Mouse (Mus musculus): Measurements from ENCODE around the gene Sap30.
"Not testable (repeated sequence)": the region's sequence is repeated elsewhere in the genome, so short reads cannot be mapped to it uniquely, and the experiment has no call there.

Sap30 gene

DNA sequence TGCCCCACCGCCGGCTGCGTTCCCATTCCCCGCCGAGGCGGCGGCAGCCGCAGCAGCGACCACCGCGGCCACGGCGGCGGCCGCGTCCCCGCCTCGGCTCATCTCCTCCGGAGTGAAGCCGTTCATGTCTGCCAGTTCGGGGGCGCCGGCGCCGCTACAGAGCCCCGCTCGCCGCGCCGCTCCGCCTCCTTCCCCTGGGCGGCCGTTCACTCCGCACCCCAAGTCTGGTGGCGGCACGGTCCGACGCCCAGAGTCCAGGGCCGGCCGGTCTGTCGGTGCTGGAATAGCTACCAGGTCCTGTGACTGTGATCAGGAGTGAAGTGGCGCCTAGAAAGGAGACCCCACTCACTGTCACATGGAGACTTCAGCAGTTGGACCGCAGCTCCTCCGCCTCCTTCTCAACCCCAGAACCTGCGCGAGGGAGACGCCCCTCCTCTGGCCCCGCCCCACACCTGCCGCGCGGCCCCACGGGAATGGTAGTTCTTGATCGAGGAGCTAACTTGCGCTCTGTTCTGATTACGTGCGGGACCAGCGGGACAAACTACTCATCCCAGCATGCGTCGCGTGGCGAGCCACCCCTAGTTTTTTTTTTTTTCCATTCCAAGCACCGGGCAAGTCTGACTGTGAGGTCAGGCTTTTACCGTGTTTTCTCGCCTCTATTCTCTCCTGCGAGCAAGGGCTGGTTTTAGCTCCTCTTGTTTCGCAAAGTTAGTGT lies at the start of gene Sap30:
TSS of gene Sap30 (minus strand) at position 420 of the 715 bp plus-strand sequence.
- DNase-seq (ENCODE audit: low read depth, low spot score), result peak; percentile 97

- DNase-seq (ENCODE audit: low read depth, low spot score), result no peak
Measured at GRCm38 (mm10) chr8:57536167-57536566, 48.5 kb upstream of the Sap30 start.

DNA sequence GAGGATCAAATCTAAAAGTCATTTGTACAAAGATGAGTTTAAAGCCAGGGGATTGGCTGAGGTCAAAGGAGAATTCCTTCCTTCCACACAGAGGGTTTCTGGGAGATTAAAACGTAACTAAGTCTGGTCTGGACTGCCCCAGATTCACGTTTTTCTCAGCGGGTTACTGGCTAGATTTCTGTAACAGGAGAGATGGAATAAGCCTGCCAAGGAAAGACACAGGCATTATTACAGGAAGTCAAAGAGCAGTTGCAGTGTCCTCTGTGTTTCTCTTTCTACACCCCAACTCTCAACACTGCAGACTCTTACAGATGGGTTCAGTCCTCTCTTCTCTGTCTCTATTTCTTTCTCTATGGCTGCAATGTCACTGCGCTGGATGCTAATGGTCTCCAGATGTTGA lies 46.8 kb upstream of the Sap30 start:
- no peak for DNase-seq (ENCODE audit: low read depth, low spot score)

DNA sequence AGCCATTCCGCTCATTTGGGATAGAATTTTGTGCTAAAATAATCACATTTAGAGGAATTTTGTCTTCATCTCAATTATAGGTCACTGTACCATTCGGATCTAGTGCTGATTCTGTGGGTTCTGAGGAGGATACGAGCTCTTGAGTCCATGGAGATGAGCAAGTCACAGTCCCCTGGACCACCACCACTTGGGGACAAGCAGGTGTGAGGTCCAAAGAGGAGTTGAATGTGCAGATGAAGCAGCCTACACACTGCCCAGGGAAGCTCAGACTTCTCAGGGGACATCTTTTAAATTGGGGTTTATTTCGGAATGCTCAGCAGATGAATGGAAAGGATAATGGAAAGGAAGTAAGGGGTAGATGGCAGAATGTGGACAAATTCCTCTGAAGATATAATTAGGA lies 45.4 kb upstream of the Sap30 start:
- no peak for DNase-seq (ENCODE audit: low read depth, low spot score)

DNA sequence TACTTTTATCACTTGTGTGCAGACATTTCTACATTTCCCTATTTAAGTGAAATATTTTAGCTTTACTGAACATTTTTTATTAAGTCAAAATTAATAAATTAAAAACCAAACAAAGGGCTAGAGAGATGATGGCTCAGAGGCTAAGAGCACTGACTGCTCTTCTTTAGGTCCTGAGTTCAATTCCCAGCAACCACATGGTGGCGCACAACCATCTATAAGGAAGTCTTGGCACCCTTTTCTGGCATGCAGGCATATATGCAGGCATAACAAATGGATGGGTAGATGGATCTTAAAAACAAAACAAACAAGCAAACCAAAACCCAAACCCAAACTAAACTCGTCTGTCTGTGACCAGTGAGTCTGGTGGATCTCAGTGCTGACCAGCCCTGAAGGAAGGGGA lies 44.6 kb upstream of the Sap30 start:
- DNase-seq (ENCODE audit: low read depth, low spot score), result no peak

- peak; percentile 58 for DNase-seq (ENCODE audit: low read depth, low spot score)
Measured at GRCm38 (mm10) chr8:57530666-57531349, 43.1 kb upstream of the Sap30 start.

DNA sequence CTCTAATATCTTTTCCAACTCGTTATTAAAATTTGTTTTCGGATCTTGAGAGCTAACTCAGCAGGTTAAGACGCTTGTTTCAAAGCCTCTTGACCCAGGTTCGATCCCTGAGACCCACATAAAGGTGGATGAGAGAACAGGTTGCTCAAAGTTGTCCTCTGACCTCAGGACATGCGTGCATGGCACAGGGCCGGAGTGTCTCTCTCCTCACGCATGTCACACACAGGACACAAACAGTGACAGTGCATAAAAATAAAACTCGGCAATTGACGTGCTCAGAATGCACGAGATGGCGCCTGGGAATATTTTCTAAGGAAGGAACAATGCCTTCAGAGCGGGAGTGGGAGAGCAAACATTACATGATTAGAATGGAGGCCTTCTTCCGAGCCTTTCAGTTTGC lies 42.6 kb upstream of the Sap30 start:
- DNase-seq (ENCODE audit: low read depth, low spot score), result no peak

- DNase-seq (ENCODE audit: low read depth, low spot score), result no peak
Measured at GRCm38 (mm10) chr8:57528036-57528435, 40.4 kb upstream of the Sap30 start.

DNA sequence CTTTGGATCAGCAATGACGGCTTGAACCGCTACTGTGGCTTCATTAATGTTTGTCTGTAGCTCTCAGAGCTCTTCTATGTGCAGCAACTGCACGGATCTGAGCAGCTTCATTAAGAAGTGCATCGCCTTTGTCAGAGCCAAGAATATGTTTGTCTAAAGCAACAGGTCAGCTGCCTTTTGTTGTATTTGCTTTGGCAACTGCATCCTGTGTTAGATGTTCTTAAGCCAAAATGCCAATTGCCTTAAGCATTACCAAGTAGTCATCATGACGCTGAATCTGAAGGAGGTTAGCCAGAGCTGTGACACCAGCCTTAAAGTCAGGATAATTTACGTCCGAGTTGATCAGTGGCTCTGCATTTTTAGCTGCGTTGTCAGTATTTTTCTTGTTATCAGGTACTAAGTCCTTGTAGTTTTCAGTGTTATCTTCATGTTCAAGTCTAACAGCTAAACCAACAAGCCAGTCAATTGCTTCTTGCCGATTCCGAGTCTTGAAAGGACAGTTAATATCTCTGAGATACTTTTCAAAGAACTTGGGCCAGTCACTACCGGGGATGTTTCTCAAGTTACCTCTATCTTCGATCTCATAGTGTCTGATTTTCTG lies 32.6 kb upstream of the Sap30 start:
- DNase-seq (ENCODE audit: low read depth, low spot score), result no peak

DNA sequence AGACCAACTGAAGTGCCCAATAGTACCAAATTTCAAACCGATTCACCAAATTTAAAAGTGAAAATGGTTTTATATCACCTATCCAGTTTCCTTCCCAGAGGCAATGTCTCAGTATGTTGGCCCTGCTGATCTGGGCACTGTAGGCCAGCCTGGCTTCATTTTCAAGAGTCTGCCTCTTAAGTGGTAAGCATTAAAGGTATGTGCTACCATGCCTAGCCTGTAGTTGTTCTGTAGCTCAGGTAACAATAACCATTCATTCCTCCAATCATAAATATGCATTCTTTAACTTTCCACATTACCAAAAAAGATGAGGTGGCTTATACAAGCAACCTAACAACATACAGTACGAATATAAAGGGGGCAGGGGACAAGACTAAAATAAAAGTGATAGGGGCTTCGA lies 30.1 kb upstream of the Sap30 start:
- DNase-seq (ENCODE audit: low read depth, low spot score), result no peak

GRCm38 (mm10) chr8:57516685-57517084 lies 29.0 kb upstream of the Sap30 start:
- DNase-seq (ENCODE audit: low read depth, low spot score), result not testable (repeated sequence)

DNA sequence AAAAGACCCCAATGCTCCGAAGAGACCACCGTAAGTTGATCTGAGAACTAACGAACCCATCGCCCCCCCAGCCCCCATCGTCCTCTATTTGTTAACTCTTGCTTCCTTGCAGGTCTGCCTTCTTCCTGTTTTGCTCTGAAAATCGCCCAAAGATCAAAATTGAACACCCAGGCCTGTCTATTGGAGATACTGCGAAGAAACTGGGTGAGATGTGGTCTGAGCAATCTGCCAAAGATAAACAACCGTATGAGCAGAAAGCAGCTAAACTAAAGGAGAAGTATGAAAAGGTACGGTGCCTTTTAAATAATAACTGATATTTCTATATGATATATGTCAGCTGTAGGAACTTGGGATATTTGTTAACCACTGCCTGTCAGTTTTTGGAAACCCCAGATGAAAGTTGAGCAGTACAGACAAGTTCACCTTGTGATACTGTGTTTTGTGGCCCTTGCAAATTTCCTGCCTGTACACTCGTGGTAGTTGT lies 25.6 kb upstream of the Sap30 start:
- DNase-seq (ENCODE audit: low read depth, low spot score), result not testable (repeated sequence)

- no peak for DNase-seq (ENCODE audit: low read depth, low spot score)
Measured at GRCm38 (mm10) chr8:57512141-57513056, 24.7 kb upstream of the Sap30 start.

DNA sequence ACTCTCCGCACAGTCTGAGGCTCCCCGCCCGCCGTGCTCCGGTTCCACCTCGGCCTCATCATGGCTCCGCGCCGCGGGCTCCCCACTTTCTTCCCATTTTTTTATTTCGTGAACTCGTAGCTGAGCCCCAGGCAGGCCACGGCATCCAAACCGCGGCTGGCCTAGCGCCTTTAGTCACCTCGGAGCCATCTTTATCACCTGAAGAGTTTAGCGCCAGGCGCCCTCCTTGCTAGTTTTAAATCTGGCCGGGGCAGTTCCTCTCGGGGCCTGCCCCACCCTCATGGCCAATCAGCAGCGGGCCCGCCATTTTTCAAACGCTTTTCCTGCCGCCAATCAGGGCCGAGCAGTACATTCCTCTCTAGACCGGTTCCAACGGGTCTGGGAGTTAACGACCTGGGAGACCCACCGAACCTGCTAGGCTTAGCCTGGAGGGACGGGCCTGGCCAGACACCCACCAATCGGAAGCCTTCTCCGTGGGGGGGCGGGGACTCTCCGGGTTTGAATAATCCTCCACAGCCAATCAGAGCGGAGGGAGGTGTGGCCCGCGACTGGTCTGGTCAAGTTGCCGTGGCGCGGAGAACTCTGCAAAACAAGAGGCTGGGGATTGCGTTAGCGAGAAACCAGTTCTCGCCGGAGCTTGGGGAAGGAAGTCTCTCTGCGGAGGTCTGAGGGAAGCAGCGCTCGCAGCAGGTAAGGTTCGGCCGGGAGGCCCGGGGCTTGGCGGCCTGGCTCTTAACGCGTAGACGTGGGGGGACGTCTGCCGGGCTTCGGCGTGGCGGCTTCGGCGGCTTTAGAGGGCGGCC lies 23.9 kb upstream of the Sap30 start, which contains the start of gene Hmgb2:
TSS of gene Hmgb2 (plus strand) at position 592 of the 803 bp plus-strand sequence.
- DNase-seq (ENCODE audit: low read depth, low spot score), result peak; percentile 99

DNA sequence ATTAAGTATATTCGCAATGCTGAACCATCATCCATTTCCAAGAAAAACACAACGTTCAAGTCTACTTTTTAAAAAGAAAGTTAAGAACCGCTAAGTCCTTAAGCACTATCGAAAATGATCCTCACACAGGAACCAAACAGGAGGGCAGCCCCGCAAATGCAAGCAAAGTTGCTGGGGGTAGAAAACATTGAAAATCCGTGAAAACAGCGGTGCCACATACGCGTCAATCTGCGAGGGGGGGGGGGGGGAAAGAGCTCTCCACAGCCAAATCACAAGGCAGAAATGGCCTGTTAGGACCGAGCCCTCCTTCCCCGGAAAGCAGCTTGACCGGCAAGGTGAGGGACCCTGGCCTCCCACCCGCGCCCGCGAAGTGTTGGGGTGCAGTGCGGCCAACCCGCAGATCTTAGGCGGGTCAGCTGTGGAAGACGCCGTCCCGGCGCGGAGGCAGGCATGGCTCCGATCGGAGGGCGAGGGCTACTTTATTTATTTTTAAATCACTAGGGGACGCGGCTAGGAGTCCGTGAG lies 23.2 kb upstream of the Sap30 start:
- no peak for DNase-seq (ENCODE audit: low read depth, low spot score)

DNA sequence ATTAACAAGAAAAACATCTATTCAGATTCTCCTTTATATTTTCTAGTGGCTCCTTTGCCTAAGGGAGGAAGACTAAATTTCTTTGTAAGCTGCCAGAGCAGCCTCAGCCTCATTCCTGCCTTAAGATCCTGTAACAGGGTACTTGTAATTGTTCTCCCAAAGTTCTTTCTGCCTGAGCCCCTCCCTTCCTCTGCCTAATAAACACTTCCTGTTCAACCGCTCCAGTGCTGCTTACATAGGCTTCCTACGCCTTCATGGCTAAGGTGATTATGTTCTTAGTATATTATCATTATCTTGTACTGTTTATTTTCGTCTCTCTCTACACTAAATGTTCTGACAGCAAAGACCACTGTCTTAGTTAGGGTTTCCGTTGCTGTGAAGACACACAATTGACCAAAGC lies 21.0 kb upstream of the Sap30 start:
- DNase-seq (ENCODE audit: low read depth, low spot score), result no peak

GRCm38 (mm10) chr8:57507556-57508063 lies 19.9 kb upstream of the Sap30 start:
- no peak for DNase-seq (ENCODE audit: low read depth, low spot score)

DNA sequence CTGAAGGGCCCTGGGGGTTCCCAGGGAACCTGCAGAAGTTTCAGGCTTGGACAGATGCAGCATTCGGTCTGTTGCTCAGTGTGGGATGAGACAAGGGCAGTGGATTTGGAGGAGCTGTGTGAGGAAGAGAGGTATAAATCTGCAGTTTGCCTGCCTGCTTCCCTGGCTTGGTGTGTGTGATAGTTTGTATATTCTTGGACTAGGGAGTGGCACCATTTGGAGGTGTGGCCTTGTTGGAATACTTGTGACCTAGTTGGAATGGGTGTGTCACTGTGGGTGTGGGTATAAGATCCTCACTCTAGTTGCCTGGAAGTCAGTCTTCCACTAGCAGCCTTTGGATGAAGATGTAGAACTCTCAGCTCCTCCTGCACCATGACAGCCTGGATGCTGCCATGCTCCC lies 17.8 kb upstream of the Sap30 start:
- not testable (repeated sequence) for DNase-seq (ENCODE audit: low read depth, low spot score)

- no peak for DNase-seq (ENCODE audit: low read depth, low spot score)
Measured at GRCm38 (mm10) chr8:57503641-57504040, 16.0 kb upstream of the Sap30 start.

DNA sequence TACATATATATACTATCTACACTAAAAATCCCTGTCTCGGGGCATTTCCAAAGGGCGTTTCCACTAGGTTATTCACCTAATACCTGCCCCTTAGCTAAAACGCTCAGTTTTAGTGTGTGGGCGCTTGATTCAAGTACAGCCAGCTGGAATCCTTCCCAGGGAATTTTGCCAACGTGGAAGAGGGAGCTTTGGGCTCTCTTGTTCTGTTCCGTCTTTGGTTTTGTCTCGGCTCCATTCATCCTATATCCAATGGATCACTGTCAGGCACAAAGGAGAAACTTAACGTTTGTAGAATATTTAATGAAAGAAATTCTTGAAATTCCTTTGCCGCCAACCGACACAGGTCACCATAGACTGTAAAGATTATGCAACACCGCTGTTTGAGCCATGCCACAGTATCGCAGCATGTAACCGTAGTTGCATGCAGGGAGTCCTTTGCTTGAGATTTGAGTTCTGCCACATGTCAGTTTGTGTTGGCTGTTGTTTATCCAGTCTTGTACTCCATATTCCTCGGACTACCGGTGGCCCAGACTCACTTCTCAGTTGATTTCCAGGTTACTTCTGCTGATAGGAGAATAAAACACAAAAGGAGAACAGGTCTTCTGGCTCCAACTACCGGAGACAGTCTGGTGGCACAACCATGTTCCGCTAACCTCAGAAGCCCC lies 11.3 kb upstream of the Sap30 start:
- DNase-seq (ENCODE audit: low read depth, low spot score), result no peak
